Mouse (Mus musculus) heart, postnatal 14 days (tissue): ENCODE results near the gene Gm42715. TPM values are rescaled to one million over a fixed set of nuclear protein-coding genes. Genes with fewer than 3 reads are reported as not detected.
"Not testable (repeated sequence)": the region's sequence is repeated elsewhere in the genome, so short reads cannot be mapped to it uniquely, and the experiment has no call there.

Experiments
- DNase-seq, 2 experiments: peaks; one replicate each; pipeline ENCODE4 v3.0.0; 2021 to 2022
- intact Hi-C: fragments of 180-260 bp; cut with DNase I; formaldehyde crosslinking; loops from one replicate; pipeline ENCODE4 v1.15.1; 2025
- long read RNA-seq, 2 experiments: library from polyadenylated mRNA; stranded (forward); transcript quantifications; one replicate each; pipeline ENCODE4 v2.0.0; 2021
- total RNA-seq, 2 experiments: library from RNA; stranded (reverse); gene quantifications; 2 replicates each; pipeline ENCODE4 v1.2.3; 2021

Gene Gm42715
- 10 to 100 TPM; 13.5 to 13.9 TPM for total RNA-seq
- long read RNA-seq, experiment 1, partial matches to known transcripts: 0 of 7 reads
- long read RNA-seq, experiment 1, other reads (novel, unspliced or antisense): 7 of 7 reads
- long read RNA-seq, experiment 2, partial matches to known transcripts: 0 of 2 reads
- long read RNA-seq, experiment 2, other reads (novel, unspliced or antisense): 2 of 2 reads

DNA sequence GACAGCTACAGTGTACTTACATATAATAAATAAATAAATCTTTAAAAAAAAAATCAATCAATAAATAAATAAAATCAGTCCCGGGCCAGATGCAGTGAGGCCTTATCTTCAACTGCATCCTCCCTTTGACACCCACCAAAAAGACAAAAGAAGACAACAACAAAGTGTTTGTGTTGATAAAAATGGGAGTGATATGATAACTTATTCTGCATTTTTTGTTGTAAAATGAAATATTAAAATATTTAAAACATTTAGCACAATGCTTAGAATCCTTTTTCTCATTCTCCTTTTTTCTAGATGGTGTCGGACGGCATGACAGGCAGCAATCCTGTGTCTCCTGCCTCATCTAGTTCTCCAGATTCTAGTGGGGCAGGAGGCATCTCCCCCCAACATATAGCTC lies at the start of gene Gm42715:
Gm42715 (plus strand) TSS at position 301 of the 400 bp plus-strand sequence.
- DNase-seq: no peak
- intact Hi-C loops: no loop called here

- peak in 1 of 2 experiments; percentile 30 for DNase-seq
- intact Hi-C loops: loop anchor here (5.0 to 10.0 kb wide), 2 partner anchors 48 to 675 kb away; partner anchors contain the start of genes Fam57b, Ppp4c and Zfp688
Measured at GRCm38 (mm10) chr7:127470011-127470715, 49.2 kb upstream of the Gm42715 start.

DNA sequence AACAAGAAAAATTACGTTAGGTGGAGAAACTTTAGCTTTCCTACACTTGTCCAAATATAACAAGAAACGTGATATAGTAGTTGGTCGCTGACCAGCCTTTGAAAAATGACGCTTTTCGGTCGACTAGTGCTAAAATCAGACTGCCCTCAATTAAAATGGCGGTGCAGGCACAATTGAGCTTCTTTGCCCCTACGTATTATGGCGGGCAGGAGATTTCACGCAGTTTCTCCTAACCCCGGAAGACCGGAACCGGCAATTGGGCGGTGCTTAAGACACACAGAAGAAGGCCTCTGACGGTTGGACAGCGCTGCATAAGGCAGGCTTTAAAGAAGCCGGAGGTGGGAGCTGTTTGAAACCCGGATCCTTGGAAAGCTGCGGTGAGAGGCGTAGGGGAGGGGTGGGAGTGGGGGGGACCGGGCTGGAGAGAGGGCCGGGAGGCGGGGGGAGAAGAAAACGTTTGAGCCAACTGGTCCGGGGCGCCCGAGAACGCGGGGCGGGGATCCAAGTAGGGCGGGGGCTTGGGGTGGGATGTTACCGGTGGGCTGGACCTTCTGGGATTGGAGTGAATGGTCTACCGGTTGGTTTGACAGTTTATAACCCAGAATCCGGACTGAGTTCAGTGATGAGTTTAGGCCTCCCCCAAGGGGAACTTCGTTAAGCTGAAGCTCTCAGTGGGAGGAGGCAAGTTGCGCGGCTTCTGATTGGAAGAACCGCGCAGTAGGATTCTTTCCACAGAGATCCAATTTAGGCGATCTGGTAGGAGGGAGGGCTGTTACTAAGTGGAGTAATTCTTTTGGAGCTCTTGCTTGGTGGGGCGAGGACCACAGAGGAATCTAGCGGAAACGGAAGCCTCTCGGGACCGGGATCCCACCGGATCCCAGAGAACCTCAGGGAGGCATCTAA lies 48.4 kb upstream of the Gm42715 start:
- DNase-seq: peak; percentile 87 to 90
- intact Hi-C loops: loop anchor here (5.0 to 10.0 kb wide), 2 partner anchors 49 to 676 kb away; partner anchors contain the start of genes Fam57b, Ppp4c and Zfp688

- intact Hi-C loops: loop anchor here (5.0 to 10.0 kb wide), 2 partner anchors 49 to 677 kb away; partner anchors contain the start of genes Fam57b, Ppp4c and Zfp688
- peak in 1 of 2 experiments; percentile 64 for DNase-seq
Measured at GRCm38 (mm10) chr7:127471646-127472010, 47.8 kb upstream of the Gm42715 start.

- intact Hi-C loops: loop anchor here (5.0 to 10.0 kb wide), 2 partner anchors 50 to 677 kb away; partner anchors contain the start of genes Fam57b, Ppp4c and Zfp688
- DNase-seq: no peak
Measured at GRCm38 (mm10) chr7:127472060-127472459, 47.3 kb upstream of the Gm42715 start.

- intact Hi-C loops: loop anchor here (5.0 to 10.0 kb wide), 2 partner anchors 51 to 679 kb away; partner anchors contain the start of genes Fam57b, Ppp4c and Zfp688
Measured at GRCm38 (mm10) chr7:127473705-127474104, 45.7 kb upstream of the Gm42715 start.

GRCm38 (mm10) chr7:127474378-127475070 lies 44.9 kb upstream of the Gm42715 start:
- no peak for DNase-seq
- intact Hi-C loops: loop anchor here (5.0 to 10.0 kb wide), 2 partner anchors 52 to 680 kb away; partner anchors contain the start of genes Fam57b, Ppp4c and Zfp688

More at GRCm38 (mm10) chr7:127473705-127474104, 45.7 kb upstream of the Gm42715 start:
- DNase-seq: no peak

DNA sequence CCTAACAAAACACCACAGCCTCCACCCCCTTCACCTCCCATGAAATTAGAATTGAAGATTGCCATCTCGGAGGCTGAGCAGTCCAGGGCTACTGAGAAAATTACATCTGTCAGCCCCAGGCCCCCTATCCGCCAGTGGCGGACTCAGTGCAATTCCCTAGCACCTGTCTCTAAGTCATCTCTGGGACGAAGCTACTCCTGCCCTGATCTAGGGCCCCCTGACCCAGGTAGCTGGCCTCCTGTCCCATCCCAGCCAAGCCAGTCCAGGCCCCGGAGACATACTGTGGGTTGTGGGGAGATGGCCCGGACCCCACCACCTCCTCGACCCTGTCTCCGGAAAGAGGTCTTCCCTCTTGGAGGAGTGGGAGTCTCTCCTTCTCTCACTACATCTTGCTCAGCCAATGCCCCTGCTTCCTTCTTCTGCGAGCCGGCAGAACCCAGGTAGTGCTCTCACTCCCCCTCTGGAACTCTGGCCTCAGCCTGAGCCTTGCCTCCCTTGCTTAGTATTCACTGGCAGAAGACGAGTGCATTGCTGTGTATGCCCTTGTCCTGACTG lies 44.1 kb upstream of the Gm42715 start:
- no peak for DNase-seq
- intact Hi-C loops: loop anchor here (10.0 kb wide), 1 partner anchor 680 kb away; the partner anchor contains the start of genes Fam57b and Ppp4c

DNA sequence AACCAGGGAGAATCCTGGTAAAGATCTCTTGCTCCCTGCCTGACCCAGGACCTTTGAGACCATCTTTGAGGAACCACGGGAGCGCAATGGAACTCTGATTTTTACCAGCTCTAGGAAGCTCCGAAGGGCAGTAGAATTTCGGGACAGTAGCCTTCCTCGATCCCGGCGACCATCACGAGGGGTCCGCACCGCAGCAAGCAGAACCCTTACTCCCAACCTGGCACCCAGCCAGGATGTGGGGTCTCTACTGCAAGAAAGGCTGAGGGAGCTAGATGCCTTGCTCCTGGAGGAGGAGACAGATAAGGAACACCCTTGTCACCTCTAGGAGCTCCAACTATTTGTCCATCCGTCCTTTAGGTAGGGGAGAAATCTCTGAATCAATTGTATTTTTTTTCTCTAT lies 43.0 kb upstream of the Gm42715 start:
- DNase-seq: no peak
- intact Hi-C loops: loop anchor here (10.0 kb wide), 1 partner anchor 682 kb away; the partner anchor contains the start of genes Fam57b and Ppp4c

DNA sequence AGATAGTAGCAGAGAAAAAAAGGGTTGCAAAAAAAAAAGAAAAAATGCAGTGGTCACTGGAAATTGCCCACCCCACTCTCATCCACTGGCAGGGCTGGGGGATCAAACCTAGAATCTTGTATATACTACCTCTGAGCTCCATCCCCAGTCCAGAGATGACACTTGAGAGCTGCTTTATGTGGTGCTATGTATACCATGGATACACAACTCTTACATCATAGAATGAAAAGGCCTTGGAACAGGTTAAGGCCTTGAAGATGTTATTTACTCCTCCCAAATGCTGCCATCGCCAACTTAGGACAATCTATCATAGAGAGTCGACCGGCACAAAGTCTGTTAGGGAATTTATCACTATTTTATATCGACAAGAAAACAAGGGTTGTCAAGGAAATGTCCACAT lies 42.5 kb upstream of the Gm42715 start:
- intact Hi-C loops: loop anchor here (10.0 kb wide), 1 partner anchor 682 kb away; the partner anchor contains the start of genes Fam57b and Ppp4c
- DNase-seq: no peak

DNA sequence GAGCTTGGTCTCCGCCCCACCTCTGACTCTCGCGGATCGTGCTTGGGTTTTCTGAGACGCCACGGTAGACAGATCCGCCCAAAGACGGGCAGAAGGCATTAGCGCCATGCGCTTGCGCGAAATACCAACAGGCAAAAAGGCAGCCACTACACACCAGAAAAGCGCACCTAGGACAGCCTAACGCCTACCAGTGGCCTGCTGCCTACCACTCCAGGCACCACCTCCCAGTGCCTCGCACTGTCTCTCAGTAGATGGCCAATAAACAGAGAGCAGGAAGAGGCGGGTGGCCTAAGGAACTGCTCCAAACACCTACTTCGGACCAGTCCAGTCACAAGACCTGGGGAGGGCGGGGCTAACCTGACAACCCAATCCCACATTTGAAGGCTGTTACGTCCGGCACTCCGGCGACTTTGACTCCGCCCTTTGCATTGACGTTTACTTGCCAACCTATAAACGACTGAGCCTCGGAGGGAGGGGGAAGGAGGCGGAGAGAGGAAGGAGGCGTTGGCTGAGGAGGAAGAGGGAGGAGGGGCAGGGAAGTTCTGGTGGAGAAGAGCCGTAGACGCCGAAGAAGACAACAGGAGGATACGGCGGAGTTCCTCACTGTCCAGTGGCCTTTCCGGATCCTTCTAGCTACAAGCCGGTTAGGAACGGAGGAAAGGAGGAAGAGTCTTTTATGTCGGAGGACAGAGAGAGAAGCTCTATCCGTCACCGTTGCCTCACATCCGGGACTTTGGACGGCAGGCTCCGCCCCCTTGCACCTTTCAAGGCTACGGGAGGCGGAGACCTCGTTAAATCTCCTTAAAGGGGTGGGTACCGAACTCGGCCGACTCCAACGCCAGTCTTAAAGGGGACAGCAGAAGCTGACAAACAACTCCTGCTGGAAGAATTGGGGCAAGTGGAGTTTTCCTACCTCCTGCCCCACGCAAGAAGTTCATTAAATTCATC lies 41.4 kb upstream of the Gm42715 start:
- peak; percentile 97 to 98 for DNase-seq
- intact Hi-C loops: loop anchor here (10.0 kb wide), 1 partner anchor 683 kb away; the partner anchor contains the start of genes Fam57b and Ppp4c

DNA sequence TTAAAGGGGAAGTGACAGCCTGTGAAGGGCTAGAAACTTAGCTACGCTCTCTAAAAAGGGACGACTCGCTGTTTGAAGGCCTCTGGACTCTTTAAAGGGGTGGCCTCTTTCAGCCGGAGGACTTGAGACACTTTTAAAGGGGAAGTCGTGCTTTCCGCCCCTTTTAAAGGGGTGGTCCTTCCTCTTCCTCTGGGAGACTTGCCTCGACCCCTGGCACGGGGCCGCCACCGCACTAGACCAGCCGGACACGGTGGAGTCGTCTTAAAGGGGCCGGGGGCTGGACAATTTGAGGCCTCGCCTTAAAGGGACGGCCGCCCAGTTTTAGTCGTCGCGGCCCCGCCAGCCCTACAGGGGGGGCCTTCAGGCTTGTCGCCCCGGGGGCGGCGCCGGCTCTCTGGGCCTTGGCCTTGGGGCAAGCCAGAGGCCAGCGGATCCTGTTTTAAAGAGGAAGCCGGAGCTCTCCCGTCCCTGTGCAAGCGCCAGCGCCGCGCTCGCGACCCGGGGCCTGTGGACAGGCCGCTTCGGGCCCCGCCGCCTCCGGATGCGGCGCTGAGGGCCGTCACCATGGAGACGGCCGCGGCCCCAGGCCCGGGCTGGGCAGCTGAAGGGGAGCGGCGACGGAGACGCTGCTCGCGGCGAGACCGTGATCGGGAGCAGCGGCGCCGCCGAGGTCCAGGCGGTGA lies 40.6 kb upstream of the Gm42715 start, which contains the start of gene Fbrs:
Fbrs (plus strand) TSS at position 565 of the 683 bp plus-strand sequence.
- DNase-seq: peak; percentile 98
- intact Hi-C loops: loop anchor here (10.0 kb wide), 1 partner anchor 684 kb away; the partner anchor contains the start of genes Fam57b and Ppp4c

GRCm38 (mm10) chr7:127479318-127480225 lies 39.8 kb upstream of the Gm42715 start:
- peak in 1 of 2 experiments; percentile 34 for DNase-seq
- intact Hi-C loops: loop anchor here (5.0 to 10.0 kb wide), 2 partner anchors 167 to 685 kb away; partner anchors contain the start of genes Fam57b and Ppp4c

- intact Hi-C loops: loop anchor here (5.0 kb wide), 1 partner anchor 168 kb away; no protein-coding TSS in a partner anchor
- no peak for DNase-seq
Measured at GRCm38 (mm10) chr7:127480321-127480720, 39.1 kb upstream of the Gm42715 start.

- intact Hi-C loops: no loop called here
- DNase-seq: no peak
Measured at GRCm38 (mm10) chr7:127485416-127485815, 34.0 kb upstream of the Gm42715 start.

DNA sequence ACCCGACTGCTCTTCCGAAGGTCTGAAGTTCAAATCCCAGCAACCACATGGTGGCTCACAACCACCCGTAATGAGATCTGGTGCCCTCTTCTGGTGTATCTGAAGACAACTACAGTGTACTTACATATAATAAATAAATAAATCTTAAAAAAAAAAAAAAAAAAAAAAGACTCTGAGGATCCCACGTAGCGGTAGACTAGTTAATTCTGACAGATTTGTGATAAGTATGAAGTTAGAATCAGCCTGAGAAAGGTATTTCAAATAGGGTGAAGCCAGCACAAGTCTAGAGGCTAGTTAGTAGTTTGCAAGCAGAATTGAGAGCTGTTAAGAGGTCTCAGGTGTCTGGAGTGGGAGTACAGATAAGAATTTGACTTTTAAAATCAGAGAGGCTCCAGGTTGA lies 31.0 kb upstream of the Gm42715 start:
- intact Hi-C loops, DNase-seq: not testable (repeated sequence)
